Mouse (Mus musculus) spleen, postnatal 36 days (tissue): ENCODE measurements around the gene Saysd1.

Source experiments
- DNase-seq, 2 experiments: peaks; one replicate each; pipeline ENCODE4 v3.0.0; 2022; ENCODE audit warnings: low spot score in 2 of 2, mixed read lengths in 1 of 2

The Saysd1 gene

DNA sequence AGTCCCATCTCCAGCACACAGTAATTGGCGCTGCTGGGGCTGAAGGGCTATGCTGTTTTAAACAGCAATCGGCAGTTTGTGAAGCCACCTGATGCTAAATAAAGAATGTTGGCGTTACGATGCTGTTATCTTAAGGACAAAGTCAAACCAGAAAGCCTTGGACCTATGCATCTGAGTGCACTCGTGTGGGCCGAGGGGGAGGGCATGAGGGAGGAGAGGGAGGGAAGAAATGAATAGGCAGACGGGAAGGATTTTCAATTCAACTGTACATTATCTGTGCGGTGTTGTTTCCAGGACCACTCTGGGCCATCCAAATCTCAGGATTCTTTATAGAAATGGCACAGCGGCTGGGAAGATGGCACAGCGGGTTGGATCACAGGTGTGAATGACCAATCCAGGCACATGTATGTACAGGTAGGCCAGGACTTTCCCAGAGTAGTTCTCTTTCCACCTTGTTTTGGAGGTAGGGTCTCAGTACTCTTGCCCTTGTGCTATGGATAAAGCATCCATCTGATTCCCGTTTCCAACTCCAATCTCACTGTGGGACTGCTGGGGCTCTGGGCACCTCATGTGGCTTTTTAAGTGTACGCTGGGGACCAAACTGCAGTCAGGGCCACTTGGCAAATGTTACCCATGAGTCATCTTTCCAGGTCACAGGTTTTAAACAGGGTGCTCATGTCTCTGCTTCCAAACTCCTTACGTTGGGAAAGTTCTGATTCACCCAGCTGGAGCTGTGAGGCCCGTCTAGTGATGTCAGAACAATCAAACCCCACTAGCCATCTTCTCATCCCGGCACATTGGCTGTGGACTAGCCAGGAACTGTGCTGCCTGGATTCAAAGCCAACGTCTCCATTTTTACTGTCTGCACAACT lies at the start of gene Saysd1:
TSS of gene Saysd1 (minus strand) at position 51 of the 872 bp plus-strand sequence.
- no peak for DNase-seq

DNA sequence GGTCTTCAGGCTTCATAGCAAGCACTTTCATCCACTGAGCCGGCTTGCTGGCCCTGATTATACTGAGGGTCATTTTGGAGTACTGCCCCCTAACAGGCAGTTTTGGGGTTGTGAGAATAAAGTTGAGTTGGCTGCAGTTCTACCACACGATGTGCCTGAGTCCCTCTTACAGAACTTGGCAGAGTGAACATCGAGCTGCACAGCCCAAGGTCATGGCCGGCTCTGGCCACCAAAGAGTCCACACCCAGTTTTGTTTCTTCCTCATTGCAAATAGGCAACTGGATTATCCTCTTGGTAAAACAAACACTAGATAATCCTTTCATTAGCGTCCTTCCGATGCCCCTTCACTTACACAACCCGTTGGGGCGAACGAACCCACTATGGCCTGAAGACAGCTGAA lies 47.1 kb upstream of the Saysd1 start:
- no peak for DNase-seq

DNA sequence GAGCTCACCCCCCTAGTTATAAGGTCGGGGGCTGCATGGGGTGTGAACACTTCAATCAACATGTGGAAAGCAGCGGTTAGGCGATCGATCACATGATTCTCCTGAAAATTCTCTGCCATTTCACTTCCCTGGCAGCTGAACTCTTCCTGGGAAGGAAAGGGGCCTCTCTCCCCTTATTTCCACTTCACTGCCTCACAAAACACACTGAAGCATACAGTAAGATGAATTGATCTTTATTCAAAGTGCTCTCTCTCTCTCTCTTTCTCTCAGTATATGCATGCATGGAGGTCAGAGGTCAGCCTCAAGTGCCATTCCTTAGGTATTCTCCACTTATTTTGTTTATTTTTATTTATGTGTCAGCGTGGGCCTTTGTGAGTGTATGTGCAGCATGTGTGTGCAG lies 45.4 kb upstream of the Saysd1 start:
- DNase-seq = no peak

DNA sequence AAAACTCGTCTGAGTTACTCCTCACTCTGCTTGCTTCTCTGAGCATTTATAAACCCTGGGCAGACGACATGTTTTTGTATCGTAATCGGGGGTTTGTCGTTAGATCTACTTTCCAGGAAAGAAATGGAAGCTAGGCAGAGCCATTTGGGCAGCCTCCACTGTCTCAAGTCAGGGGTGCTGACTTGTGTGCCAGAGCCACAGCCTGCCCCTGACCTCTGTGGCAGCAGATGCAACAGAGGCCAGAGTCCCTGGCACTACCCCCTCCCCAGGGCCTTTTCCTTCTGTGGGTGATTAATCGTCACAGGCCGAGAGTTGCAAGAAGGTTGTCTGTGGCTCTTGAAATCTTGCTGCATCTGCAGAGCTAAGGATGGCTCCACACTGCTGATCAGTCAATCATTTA lies 44.3 kb upstream of the Saysd1 start:
- no peak for DNase-seq

DNA sequence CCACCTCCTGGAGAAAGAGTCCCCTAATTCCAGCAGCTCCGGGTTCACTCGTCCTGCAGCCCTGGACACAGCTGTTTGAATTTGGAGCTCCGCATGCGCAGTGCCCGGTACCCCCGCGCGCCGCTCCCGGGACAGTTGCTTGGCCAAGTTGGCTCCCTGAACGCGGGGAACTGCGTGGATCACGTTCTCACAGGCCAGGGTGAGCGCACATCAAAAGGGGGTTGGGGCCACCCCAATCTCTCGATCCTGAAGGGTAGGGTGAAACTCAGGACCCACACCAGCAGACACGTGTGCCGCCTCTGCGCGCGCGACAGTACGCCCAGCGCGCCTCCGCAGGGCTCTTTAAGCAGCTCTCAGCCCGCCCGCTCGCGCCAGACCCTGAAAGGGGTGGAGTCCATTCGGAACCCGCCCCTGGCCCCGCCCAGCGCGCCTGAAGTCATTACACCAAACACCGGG lies 43.2 kb upstream of the Saysd1 start, which contains the start of gene Kcnk5:
TSS of gene Kcnk5 (minus strand) at position 344 of the 456 bp plus-strand sequence.
- peak; percentile 87 to 90 for DNase-seq

DNA sequence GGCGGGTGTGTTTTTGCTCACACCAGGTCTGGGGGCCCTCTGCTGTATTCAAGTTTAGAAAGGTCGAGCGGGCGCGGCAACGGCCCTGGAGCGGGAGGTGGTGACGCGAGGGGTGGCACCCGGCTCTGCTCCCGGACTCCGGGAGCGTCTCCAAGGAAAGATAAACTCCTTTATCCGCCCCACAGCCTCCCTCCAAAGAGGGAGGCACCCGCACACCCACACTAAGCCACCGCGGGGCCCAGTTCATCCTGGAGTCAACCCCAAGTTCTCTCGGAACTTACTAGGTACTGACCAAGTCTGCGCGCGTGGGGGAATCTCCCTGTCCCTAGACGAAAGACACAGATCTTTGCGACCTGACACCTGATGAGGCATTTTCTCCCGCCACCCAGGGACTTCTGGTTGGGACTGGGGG lies 42.4 kb upstream of the Saysd1 start:
- peak; percentile 46 to 53 for DNase-seq

DNA sequence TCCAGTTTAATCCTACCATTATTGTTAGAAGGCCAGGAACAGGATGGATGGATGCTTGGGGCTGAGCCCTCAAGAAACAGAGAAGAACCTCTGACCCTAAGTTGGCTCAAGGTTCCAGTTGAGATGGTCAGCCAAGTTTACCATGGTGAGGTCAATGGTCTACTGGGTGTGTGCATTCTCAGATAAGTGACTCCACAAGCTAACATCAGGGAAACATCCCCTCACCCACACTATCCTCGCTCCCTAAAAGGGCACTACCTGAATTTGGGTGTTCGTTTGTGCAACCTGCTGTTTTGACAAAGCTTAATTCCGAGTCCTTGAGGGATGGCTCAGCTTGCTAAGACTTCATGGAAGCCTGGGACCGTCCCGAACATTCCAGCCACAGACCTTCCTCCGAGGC lies 42.0 kb upstream of the Saysd1 start:
- no peak for DNase-seq

DNA sequence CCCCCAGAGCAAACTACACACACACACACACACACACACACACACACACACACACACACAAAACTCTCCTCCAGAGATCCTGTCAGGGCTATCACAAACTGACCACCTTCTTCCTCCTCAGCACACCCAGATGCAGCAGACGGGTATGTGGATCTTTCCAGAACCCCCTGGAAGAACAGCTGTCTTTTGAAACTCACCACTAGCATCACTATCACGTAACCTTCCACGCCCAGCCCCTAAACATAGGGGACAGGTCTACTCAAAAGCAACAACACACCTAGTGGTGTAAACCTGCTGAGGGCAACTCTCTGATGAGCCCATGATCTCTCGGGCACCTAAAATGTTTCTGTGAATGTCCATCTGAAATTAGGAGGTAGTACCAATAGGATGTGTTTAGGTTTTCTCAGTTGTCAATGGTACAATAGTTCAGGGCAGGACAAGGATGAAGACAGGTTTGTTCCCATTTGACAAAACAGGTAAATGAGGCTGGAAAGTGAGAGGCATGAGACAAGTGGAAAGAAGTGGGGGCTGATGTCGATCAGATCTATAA lies 41.5 kb upstream of the Saysd1 start:
- no peak for DNase-seq

DNA sequence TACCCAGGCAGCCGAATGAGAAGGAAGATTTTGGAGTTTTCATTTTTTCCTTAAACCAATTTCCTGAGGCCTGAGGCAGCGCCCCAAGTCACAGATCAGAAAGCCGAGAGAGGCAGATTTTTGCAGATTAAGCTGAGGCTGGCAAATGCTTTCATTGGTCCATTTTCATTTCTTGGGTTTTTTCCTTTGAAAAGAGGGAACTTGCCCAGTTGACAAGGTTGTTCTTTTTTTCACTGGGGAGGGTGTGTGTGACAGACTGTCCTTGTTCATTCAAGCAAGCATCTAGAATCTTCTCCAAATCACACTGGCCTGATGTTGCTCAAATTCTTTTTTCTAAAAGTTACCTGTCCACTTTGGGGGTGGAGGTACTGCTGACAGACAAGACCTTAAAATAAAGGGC lies 40.7 kb upstream of the Saysd1 start:
- peak; percentile 28 to 43 for DNase-seq

DNA sequence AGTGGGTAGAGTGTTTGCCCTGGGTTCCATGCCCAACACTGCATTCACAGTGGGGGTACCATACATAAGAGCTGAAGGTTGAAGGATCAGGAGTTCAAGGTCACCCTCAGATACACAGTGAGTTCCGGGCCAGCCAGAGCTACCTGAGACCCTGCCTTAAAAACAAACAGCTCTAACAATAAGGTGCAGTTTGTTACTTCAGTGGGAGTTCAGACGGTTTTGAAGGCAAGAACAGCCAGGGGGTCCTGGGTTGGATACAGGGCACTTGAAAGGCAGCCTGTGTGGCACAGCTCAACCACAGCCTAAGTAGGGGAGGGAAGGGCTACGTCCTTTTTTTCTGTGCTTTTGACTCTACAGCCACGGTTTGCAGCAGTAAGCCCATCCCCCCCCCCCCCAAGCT lies 40.3 kb upstream of the Saysd1 start:
- no peak for DNase-seq

DNA sequence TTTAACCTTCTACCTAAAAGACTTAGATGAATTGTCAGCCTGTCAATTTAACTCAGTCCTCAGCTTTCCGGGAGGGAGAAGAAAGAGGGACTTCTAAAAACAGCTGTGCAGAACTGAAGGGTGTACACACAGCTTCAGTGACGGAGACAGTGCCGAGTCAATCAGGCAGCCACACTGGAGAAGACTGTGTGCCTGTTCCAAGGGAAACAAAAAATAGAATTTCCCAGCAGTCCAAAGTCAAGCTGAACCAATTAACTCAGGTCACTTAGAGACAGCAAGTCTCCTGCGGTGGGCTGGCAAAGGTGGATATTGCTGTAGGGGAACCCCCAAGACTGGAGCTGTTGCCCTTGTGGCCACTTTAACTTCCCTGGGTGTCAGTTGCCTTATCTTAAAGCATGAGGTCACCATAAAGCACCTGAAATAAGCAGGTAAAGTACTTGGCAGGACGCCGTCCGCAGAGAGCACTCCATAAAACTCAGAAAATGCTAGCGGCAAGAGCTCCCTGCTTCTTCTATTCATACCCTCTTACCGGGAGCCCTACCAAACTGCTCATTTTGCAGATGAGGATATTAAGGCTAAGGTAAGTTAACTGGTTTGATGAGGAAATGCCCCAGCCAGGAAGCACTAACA lies 39.3 kb upstream of the Saysd1 start:
- DNase-seq = no peak

DNA sequence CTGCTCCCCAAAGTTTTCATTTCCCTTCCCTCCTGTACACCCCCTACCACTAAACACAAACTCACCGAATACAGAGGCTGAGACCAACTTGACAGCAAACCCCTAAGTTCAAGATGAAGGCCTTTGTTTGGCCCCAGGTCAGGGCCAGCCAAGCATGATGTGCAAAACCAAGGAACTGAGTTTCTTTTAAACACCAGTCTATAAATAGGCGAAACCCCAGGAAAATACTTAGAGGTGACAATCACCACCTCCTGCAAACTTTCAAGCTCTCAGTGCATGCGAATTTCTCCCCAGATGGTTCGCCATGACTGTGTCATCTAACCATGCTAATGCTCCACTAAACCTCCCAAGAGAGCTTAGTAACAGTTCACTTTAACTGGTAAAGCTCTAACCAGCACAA lies 37.4 kb upstream of the Saysd1 start:
- DNase-seq = no peak

DNA sequence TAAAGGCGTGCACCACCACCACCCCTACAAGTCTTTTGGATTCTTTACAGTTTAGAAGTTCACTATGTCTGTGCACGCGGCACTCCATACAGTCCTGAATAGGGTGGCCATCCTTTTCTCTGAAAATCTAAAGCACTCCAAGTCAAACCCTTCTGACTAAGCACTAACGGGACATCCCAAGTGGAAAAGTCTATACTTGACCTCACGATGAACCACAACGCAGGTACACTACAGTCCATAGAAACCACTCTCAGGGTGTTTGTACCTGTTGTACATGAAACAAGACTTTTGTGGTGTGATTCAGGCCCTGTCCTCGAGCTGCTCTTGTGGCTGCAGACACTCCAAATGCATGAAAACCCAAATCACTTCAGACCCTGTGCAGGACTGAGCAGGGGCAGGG lies 36.8 kb upstream of the Saysd1 start:
- DNase-seq = no peak

DNA sequence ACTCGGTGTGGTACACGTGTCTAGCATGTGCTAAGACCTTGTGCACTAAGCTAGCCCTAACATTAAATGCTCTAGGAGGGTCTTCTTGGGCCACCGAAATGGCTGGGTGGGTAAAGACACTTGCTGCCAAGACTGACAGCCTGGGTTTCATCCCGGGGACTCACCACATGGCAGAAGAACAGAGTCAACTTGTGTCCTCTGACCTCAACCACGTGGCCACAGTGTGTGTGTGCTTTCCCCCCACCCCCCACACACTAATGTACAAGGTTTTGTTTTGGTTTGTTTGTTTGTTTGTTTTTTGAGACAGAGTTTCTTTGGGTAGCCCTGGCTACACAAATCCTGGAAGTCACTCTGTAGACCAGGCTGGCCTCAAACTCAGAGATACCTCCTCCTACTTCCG lies 36.4 kb upstream of the Saysd1 start:
- no peak for DNase-seq

DNA sequence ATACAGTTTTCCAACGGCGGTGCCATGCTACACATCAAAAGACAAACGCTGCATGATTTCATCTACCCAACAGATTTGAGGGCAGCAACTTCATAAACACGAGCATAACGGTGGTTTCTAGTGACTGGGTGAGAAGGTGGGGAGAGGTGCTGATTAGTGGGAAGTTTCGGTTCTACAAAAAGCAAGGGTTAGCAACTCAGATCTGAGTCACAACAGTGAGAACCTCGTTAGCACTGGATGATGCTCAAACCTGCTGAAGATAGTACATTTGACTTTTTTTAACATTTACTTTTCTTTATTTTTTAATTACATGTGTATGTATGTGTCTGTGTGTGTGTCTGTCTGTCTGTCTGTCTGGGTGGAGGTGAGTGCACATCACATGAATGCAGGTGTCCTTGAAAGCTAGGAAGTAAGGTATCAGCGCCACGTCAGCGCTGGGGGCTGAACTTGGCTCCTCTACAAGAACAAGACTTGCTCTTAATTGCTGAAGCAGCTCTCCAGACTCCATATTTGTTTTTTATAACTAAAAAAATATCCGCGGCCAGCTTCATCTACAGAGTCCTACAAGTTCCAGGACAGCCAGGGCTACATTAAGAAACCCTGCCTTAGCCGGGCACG lies 35.6 kb upstream of the Saysd1 start:
- DNase-seq = peak; percentile 50 to 53

DNA sequence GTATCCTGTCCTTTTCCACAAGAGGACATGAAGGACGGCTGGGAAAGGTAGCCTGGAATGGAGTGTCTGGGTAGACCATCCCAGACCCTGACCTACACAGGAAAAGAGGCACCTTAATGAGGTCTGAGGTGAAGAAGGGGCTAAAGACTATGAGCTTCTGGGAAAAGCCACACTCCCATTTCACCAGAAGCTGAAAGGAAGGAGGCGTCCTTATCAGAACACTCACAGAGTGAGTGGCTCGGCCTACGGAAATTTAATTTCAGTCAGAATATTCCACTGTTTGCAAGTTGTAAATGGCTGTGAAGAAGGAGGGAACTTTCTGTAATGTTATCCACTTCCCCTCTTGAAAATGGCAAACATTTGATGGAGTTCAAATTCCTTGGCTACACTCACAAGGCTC lies 34.6 kb upstream of the Saysd1 start:
- DNase-seq = no peak

DNA sequence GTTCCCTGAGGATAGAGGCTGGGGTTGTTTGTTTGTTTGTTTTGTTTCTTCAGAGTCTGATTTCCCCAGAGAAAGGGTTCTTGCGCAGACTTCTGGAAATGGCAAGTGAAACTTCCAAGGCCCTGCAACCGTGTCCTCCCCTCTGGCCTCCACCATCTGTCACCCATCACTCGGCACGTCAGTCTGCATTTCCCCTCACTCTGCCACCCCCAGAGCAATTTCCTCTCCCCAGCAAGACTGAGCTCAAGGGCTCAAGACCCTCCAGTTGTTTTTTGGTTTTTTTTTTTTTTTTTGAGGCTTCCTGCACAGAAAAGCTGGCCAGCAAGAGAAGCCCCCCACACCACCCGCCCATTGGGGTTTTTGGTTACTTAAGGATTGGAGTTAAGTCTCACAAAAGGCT lies 34.2 kb upstream of the Saysd1 start:
- peak; percentile 28 to 46 for DNase-seq

DNA sequence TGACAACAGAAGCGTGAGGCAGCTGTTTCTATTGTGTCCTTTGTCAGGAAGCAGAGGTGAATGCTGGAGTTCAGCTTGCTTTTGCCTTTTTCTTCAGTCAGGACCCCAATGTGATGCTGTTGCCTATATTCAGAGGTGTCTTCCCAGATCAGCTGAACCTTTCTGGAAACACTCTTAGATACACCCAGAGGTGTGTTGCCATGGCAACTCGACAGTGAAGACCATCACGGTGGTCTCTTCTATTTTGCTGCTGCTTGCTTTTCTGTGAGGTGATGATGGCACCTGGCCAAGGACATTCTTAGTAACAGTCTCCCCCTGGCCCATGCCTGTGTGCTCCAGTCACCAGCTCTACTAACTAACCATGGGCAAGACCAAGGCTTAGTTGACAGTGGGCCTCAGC lies 33.5 kb upstream of the Saysd1 start:
- DNase-seq = no peak

DNA sequence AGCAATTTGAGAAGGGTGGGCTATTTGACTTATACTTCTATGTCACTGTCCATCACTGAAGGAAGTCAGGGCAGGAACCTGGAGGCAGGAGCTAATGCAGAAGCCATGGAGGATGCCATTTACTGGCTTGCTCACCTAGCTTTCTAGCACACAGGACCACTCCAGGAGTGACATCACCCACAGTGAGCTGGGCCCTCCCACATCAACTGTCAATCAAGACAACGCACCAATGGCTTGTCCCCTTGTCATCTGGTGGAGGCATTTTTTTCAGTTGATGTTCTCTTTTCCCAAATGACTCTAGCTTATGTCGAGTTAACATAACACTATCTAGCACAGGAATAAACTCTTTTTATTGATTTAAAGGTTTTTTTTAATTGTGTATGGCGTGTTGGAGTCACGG lies 30.9 kb upstream of the Saysd1 start:
- no peak for DNase-seq

DNA sequence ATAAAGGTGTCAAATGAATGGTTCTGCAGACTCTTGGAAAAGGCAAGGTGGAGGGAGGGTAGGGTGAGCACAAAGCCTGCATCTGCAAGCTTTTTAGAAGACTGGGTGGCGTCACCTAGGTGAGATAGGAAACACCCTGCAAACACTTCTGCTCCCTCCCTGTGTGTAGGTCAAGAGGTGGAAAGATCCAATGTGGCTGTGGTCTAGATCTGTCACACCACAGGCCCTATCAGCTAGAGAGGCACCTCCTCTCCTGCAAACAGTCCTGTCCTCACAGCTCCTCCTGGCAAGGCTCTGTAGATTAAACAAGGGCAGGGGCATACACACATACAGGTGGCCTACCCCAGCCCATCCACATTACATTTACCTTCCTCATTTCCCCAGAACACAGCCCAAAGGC lies 30.1 kb upstream of the Saysd1 start:
- DNase-seq = no peak

DNA sequence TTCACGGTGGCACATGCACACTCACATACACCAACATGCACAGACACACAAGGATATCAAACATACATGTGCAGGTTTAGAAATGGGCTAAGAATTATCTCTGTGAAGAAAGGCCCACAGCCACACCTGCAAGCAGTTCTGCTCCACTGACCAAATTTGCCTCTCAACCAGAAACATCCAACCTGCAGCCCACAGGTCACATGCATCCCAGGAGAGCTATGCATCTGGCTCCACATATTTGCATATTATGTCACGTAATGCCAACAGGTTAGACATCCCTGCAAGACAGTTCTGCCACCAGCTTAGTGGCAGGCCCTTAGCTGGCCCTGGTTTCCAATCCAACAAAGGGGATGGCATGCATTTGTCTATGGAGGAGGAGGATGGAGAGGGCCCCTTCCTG lies 29.7 kb upstream of the Saysd1 start:
- peak; percentile 70 to 71 for DNase-seq

DNA sequence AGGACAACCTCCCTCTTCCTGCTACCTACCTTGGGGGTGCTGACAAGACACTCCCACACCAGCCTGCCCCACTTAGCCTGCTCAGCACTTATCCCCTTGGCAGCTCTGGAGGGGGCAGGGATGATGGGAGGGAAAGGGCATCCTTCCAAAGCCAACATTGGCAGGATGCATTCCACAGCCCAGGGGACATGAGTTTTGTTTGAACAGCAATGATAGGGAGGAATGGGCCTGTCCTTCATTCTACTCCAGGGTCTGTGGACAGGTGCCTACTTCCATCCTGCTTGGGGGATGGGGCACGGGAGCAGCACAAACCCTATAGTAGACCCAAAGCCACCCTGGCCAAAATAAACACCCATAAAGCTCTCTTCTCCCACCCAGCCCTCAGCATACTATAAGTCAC lies 27.1 kb upstream of the Saysd1 start:
- DNase-seq = no peak
